Mouse (Mus musculus) 3134 (cell line): Measurements from ENCODE around the gene Efnb3.

ENCODE experiments used
- DNase-seq: peaks from one replicate; pipeline ENCODE4 v3.0.0-alpha.2; 2011; ENCODE audit warnings: low spot score; ENCODE audit not compliant: insufficient read length; ENCODE audit errors: extremely low read depth

The Efnb3 gene

GRCm38 (mm10) chr11:69559851-69560765, at the start of gene Efnb3:
Gene Efnb3, minus strand, starts transcription at chr11:69560205.
- DNase-seq = no peak

GRCm38 (mm10) chr11:69609416-69609815, 49.4 kb upstream of the Efnb3 start:
- no peak for DNase-seq

GRCm38 (mm10) chr11:69608525-69608924, 48.5 kb upstream of the Efnb3 start:
- DNase-seq = no peak

GRCm38 (mm10) chr11:69606832-69607231, 46.8 kb upstream of the Efnb3 start:
- DNase-seq = no peak

- no peak for DNase-seq
Observed at GRCm38 (mm10) chr11:69606491-69606795, 46.4 kb upstream of the Efnb3 start.

GRCm38 (mm10) chr11:69605726-69606490, 45.9 kb upstream of the Efnb3 start, which contains the start of gene Atp1b2:
Gene Atp1b2, minus strand, starts transcription at chr11:69605942.
- DNase-seq = no peak

GRCm38 (mm10) chr11:69604795-69605664, 45.0 kb upstream of the Efnb3 start:
- DNase-seq = no peak

GRCm38 (mm10) chr11:69604347-69604746, 44.3 kb upstream of the Efnb3 start:
- no peak for DNase-seq

- DNase-seq = no peak
Observed at GRCm38 (mm10) chr11:69603516-69603915, 43.5 kb upstream of the Efnb3 start.

- DNase-seq = no peak
Observed at GRCm38 (mm10) chr11:69601768-69602167, 41.8 kb upstream of the Efnb3 start.

- no peak for DNase-seq
Observed at GRCm38 (mm10) chr11:69600098-69600497, 40.1 kb upstream of the Efnb3 start.

GRCm38 (mm10) chr11:69599436-69599835, 39.4 kb upstream of the Efnb3 start:
- no peak for DNase-seq

GRCm38 (mm10) chr11:69594853-69595252, 34.8 kb upstream of the Efnb3 start:
- no peak for DNase-seq

GRCm38 (mm10) chr11:69592799-69593198, 32.8 kb upstream of the Efnb3 start:
- no peak for DNase-seq

- no peak for DNase-seq
Observed at GRCm38 (mm10) chr11:69591899-69592637, 32.1 kb upstream of the Efnb3 start.

GRCm38 (mm10) chr11:69591424-69591823, 31.4 kb upstream of the Efnb3 start:
- DNase-seq = no peak

GRCm38 (mm10) chr11:69590622-69591021, 30.6 kb upstream of the Efnb3 start:
- DNase-seq = no peak

GRCm38 (mm10) chr11:69589207-69589834, 29.3 kb upstream of the Efnb3 start:
- no peak for DNase-seq

GRCm38 (mm10) chr11:69585718-69586325, 25.8 kb upstream of the Efnb3 start:
- no peak for DNase-seq
